Mouse (Mus musculus): ENCODE data around the gene Hivep3. TPM values are rescaled to one million over a fixed set of nuclear protein-coding genes. Genes with fewer than 3 reads are reported as not detected.

The Hivep3 gene
- polyA plus RNA-seq, 1 experiment from 2014 or later = 3.7 TPM

DNA sequence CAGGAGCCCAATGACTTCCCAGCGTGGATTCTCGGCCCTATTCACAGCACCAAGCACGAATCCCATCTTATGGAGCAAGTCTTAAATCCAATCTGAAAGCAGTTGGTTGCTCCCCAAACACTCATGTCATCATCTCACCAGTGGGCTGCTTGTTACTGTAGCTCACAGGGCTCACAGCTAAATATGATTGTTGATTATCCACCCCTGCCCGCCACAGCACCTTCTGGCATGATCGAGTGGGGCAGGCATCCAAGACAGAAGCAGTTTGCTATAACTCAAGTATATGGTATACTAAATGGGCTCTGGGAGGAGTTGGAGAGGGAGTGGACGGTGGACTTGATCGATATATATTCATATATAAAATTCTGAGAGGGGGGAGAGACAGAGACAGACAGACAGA is 146.7 kb downstream of the Hivep3 start:
- H3K4me2 ChIP-seq = no peak overlapping the region
- ATAC-seq (ENCODE audit: insufficient number of reproducible peaks, insufficient read depth, low FRiP score, low TSS enrichment, low read depth) = no peak
- H3K9me3 ChIP-seq = no peaks in the 10 kb centered on the region
- no peaks in the 10 kb centered on the region for H3K36me3 ChIP-seq
- no peaks in the 10 kb centered on the region for H3K27me3 ChIP-seq
- H3K4me3 ChIP-seq = no peak overlapping the region
- 89% methylated on average over 7 of the region's 7 CpGs for WGBS
- H3K9ac ChIP-seq = no peak overlapping the region
- no peaks in the 10 kb centered on the region for H3K4me1 ChIP-seq
- H3K27ac ChIP-seq = no peak overlapping the region

DNA sequence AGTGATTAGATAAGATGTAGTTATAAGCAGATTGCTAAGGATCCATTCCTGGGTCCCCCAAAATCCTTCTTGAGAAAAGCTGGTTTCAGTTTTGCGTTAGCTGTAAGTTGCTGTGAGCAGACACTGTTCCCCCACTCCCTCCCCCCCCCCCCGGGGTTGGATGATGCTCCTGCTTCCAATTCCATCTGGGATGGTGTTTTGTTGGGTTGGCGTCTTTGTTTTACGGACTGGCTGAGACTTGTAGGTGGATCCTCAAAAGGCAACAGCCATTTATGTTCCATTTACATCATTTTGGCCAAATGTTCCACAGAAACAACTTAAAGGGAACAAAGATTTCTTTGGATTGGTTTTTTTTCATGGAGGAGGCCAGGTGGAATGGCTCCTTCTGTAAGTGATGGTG is 147.7 kb downstream of the Hivep3 start:
- no peak for ATAC-seq (ENCODE audit: insufficient number of reproducible peaks, insufficient read depth, low FRiP score, low TSS enrichment, low read depth)
- 79% methylated on average over 4 of the region's 4 CpGs for WGBS

DNA sequence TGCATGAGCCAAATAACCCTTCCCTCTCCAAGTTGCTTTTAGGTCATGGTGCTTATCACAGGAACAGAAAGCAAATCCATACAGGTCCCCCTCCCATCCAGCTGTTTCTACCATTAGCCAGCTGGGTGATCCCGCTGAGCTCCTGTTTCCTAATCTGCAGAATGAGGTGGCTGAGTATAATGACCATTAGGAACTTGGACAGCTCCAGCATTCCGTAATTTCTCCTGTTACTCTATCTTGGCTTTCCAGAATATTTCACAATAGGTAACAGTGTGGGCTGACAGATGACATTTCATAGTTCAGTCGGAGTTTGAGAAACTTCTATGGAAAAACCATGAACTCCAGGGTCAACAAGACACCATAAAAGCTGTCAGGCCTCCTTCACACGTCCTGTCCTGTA is 148.8 kb downstream of the Hivep3 start:
- H3K27ac ChIP-seq = no peak overlapping the region
- H3K9ac ChIP-seq = no peak overlapping the region
- no peaks in the 10 kb centered on the region for H3K27me3 ChIP-seq
- no peak for ATAC-seq (ENCODE audit: insufficient number of reproducible peaks, insufficient read depth, low FRiP score, low TSS enrichment, low read depth)
- no peaks in the 10 kb centered on the region for H3K9me3 ChIP-seq
- no peaks in the 10 kb centered on the region for H3K4me1 ChIP-seq
- no peaks in the 10 kb centered on the region for H3K36me3 ChIP-seq
- no peak overlapping the region for H3K4me2 ChIP-seq
- no peak overlapping the region for H3K4me3 ChIP-seq
- 45% methylated on average over 4 of the region's 4 CpGs for WGBS

More for the DNA sequence above, 147.7 kb downstream of the Hivep3 start:
- Histone ChIP-seq H3K36me3 (no peaks in the 10 kb centered on the region), H3K4me3 (no peak overlapping the region), H3K27ac (no peak overlapping the region), H3K9ac (no peak overlapping the region), H3K9me3 (no peaks in the 10 kb centered on the region), H3K4me2 (no peak overlapping the region), H3K27me3 (no peaks in the 10 kb centered on the region), H3K4me1 (no peaks in the 10 kb centered on the region)

DNA sequence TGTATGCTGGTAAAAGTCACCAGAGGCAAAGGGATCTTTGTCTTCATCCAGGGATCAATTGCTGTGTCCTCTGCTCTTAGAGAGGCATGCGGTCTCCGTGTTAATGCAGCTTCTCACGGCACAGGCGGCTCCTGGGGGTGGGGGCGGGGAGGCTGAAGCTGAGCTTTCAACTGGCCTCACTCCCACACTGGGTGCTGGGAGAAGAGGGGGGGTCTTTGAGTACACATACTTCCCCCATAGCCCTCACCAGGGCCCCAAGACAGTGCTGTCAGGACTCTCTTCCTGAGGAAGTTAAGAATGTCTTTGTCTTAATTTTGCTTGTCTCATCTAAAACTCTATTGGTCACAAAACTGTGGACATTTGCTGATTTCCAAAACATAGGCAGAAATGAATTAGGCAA is 149.2 kb downstream of the Hivep3 start:
- Histone ChIP-seq H3K9ac (no peak overlapping the region), H3K9me3 (no peaks in the 10 kb centered on the region), H3K4me3 (no peak overlapping the region), H3K36me3 (no peaks in the 10 kb centered on the region), H3K4me1 (no peaks in the 10 kb centered on the region), H3K27ac (no peak overlapping the region), H3K27me3 (no peaks in the 10 kb centered on the region), H3K4me2 (no peak overlapping the region)
- WGBS = 44% methylated on average over 5 of the region's 5 CpGs
- no peak for ATAC-seq (ENCODE audit: insufficient number of reproducible peaks, insufficient read depth, low FRiP score, low TSS enrichment, low read depth)

DNA sequence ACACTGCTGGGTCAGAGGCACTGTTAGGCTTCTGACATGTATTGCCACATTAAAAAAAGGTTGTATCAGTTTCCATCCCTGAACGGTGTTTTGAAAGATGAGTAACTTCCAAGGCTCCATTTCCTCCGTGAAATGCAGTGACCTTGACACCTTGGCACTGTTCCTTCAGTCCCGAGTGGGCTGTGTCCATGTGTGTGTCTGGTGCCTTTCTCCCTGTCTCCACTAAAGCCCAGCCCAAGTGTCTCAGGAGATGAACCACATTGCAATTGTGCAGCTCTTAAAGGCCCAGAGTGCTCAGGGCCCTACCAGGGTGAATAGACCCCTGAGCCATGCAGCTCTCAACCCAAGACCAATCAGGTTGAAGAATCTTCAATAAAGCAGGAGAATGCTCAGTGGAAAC is 153.0 kb downstream of the Hivep3 start:
- no peak overlapping the region for H3K4me3 ChIP-seq
- no peaks in the 10 kb centered on the region for H3K27me3 ChIP-seq
- no peaks in the 10 kb centered on the region for H3K4me1 ChIP-seq
- no peak overlapping the region for H3K9ac ChIP-seq
- ATAC-seq (ENCODE audit: insufficient number of reproducible peaks, insufficient read depth, low FRiP score, low TSS enrichment, low read depth) = no peak
- H3K4me2 ChIP-seq = no peak overlapping the region
- H3K9me3 ChIP-seq = no peaks in the 10 kb centered on the region
- H3K27ac ChIP-seq = no peak overlapping the region
- no peaks in the 10 kb centered on the region for H3K36me3 ChIP-seq
- WGBS = 56% methylated on average over 3 of the region's 3 CpGs

DNA sequence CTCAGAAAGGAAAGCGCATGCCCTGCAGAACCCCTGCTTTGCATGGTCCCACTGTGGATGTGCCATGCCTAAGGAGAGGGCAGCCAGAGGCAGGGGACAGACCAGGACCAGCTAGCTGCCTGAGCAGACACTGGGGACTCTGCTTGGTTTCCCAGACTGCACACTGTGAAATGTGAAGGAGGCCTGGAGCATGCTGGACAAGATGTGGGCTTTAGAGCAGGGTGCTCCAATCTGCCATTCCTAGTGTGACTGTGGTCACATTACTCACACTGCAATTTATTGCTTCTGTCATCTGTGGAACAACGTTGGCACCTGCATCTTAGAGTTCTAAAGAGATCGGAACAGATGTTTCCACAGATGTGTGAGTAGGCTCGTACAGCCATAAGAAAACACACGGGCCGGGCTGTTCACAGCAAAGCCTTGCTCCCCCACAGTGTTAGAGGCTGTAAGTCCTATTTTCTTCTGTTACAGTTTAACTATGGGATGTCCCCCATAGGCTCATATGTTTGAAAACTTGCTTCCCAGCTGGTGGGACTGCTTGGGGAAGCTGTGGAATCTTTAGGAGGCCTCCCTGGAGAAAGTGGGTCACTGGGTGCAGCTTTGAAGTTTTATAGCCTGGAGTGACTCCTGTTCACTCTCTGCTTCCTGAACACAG is 154.1 kb downstream of the Hivep3 start:
- 79% methylated on average over 6 of the region's 6 CpGs for WGBS
- Histone ChIP-seq H3K27me3 (no peaks in the 10 kb centered on the region), H3K9me3 (no peaks in the 10 kb centered on the region), H3K4me2 (no peak overlapping the region), H3K4me1 (no peaks in the 10 kb centered on the region), H3K27ac (no peak overlapping the region), H3K36me3 (no peaks in the 10 kb centered on the region), H3K4me3 (no peak overlapping the region), H3K9ac (no peak overlapping the region)
- no peak for ATAC-seq (ENCODE audit: insufficient number of reproducible peaks, insufficient read depth, low FRiP score, low TSS enrichment, low read depth)

DNA sequence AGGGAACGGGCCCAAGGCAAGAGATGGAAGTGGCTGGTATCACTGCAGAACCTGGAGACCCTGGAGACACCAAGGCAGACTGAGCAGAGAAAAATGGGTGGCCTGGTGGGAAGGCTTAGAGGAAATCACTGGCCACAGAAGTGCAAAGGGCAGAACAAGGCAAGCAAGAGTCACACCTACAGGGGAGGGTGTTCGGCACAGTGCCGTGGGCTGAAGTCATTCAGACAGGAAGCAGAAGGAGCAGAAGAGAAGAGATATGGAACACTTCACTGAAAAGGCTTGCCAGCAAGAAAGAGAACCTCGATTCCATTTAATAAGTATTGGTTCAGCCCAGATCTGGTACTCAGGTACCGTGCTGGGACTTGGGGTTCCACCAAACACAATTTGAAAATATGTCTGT is 156.2 kb downstream of the Hivep3 start:
- H3K9me3 ChIP-seq = no peaks in the 10 kb centered on the region
- no peak for ATAC-seq (ENCODE audit: insufficient number of reproducible peaks, insufficient read depth, low FRiP score, low TSS enrichment, low read depth)
- no peaks in the 10 kb centered on the region for H3K36me3 ChIP-seq
- 81% methylated on average over 5 of the region's 5 CpGs for WGBS
- no peak overlapping the region for H3K4me2 ChIP-seq
- H3K27me3 ChIP-seq = no peaks in the 10 kb centered on the region
- no peak overlapping the region for H3K4me3 ChIP-seq
- no peak overlapping the region for H3K27ac ChIP-seq
- H3K4me1 ChIP-seq = no peaks in the 10 kb centered on the region
- no peak overlapping the region for H3K9ac ChIP-seq

DNA sequence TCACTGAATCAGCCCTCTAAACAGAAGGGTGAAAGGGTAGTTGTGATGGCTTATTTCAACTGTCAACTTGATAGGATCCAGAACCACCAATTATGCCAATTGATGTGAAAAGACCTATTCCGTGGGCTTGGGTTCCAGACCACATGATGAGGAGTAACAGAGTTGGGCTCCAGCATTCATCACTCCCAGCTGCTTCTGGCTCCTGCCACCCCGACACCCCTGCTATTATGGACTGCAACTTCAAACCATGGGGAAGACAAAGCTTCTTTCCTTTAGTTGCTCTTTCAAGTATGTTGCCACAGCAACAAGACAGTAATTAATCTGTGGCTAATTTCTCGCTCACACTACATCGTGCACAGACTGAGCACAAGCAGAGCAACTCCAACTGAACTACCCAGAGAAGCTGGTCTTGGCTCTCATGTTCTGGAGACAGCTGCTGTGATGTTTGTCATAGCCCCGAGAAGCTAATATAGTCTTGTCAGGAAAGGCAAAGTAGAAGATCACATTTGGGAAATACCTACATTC is 159.7 kb downstream of the Hivep3 start:
- WGBS = 63% methylated on average over 5 of the region's 5 CpGs
- ATAC-seq (ENCODE audit: insufficient number of reproducible peaks, insufficient read depth, low FRiP score, low TSS enrichment, low read depth) = no peak
- Histone ChIP-seq H3K4me1 (no peaks in the 10 kb centered on the region), H3K9me3 (no peaks in the 10 kb centered on the region), H3K4me3 (no peak overlapping the region), H3K27me3 (no peaks in the 10 kb centered on the region), H3K4me2 (no peak overlapping the region), H3K9ac (no peak overlapping the region), H3K27ac (no peak overlapping the region), H3K36me3 (no peaks in the 10 kb centered on the region)

DNA sequence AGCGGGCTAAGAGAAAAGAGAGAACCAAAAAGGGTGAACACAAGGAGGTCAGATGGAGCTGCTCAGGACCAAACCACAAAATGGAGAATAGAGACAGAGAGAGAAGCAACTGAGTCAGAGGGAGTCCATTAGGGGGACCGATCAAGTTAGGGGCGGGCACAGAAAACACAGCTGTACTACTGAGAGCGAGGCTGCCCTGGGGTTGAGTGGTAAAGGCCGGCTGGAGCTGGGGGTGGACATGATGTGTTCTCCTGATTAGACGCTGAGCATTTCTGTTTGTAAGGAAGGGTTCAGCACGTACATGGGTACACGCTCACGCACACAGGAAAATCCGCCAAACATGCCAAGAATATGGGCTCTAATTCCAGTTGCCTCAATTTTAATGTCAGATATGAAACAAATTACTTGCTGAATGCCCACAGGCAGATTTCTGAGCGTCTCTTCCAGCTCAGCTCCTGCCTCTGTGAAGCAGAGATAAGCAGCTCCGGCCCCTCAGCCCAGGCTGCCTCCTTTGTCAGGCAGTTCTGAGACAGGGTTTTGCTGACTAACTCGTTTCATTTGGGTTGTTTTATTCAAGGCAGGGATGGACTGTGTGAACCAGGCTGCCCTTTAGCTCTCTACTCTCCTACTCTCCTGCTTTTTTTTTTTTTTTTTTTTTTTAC is 161.3 kb downstream of the Hivep3 start:
- Histone ChIP-seq H3K4me1 (no peaks in the 10 kb centered on the region), H3K9ac (no peak overlapping the region), H3K9me3 (no peaks in the 10 kb centered on the region), H3K4me3 (no peak overlapping the region), H3K4me2 (no peak overlapping the region), H3K27ac (no peak overlapping the region), H3K36me3 (no peaks in the 10 kb centered on the region), H3K27me3 (no peaks in the 10 kb centered on the region)
- ATAC-seq (ENCODE audit: insufficient number of reproducible peaks, insufficient read depth, low FRiP score, low TSS enrichment, low read depth) = no peak
- 60% methylated on average over 13 of the region's 13 CpGs for WGBS

DNA sequence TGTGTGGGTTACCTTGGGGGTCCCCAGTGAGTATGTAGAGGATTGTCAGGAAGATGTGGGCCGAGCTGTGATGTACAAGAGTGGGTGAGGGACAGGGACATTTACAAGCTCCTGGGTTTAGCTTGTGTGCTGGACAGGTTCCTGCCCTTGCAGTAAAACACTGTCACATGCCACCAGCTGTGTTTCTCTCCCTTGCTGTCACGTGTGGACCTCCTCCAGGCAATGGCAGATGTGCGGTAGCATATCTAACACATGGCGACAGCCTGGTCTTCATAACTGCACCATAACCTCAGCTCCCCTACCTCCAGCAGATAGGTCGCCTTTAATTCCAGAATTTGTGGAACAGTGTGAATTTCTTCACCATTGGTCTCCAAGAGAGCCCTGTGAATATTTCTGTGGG is 161.9 kb downstream of the Hivep3 start:
- no peaks in the 10 kb centered on the region for H3K36me3 ChIP-seq
- no peaks in the 10 kb centered on the region for H3K27me3 ChIP-seq
- no peaks in the 10 kb centered on the region for H3K9me3 ChIP-seq
- WGBS = 69% methylated on average over 5 of the region's 5 CpGs
- no peak overlapping the region for H3K4me3 ChIP-seq
- ATAC-seq (ENCODE audit: insufficient number of reproducible peaks, insufficient read depth, low FRiP score, low TSS enrichment, low read depth) = no peak
- H3K27ac ChIP-seq = no peak overlapping the region
- no peaks in the 10 kb centered on the region for H3K4me1 ChIP-seq
- no peak overlapping the region for H3K4me2 ChIP-seq
- H3K9ac ChIP-seq = no peak overlapping the region

DNA sequence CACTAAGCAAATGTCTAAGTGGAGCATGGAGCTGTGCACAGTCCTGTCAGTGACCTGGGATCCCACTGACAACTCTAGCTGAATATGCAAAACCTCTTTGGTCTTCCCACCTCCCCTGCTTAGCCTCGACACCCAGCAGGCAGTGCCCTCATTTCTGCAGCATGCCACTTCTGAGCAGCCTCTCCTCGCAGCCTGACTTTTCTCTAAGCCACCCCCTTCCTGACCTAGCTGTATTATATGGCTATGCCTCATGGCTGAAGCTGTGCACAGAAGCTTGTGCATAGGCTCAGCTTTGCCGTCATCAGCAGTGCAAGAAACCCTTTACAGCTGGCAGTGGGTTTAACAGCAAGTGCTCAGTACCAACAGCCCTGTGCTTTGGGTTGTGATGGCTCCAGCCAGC is 163.0 kb downstream of the Hivep3 start:
- Histone ChIP-seq H3K9ac (no peak overlapping the region), H3K4me1 (no peaks in the 10 kb centered on the region), H3K36me3 (no peaks in the 10 kb centered on the region), H3K27me3 (no peaks in the 10 kb centered on the region), H3K27ac (no peak overlapping the region), H3K9me3 (no peaks in the 10 kb centered on the region), H3K4me3 (no peak overlapping the region), H3K4me2 (no peak overlapping the region)
- WGBS = 70% methylated on average over 3 of the region's 3 CpGs
- no peak for ATAC-seq (ENCODE audit: insufficient number of reproducible peaks, insufficient read depth, low FRiP score, low TSS enrichment, low read depth)

DNA sequence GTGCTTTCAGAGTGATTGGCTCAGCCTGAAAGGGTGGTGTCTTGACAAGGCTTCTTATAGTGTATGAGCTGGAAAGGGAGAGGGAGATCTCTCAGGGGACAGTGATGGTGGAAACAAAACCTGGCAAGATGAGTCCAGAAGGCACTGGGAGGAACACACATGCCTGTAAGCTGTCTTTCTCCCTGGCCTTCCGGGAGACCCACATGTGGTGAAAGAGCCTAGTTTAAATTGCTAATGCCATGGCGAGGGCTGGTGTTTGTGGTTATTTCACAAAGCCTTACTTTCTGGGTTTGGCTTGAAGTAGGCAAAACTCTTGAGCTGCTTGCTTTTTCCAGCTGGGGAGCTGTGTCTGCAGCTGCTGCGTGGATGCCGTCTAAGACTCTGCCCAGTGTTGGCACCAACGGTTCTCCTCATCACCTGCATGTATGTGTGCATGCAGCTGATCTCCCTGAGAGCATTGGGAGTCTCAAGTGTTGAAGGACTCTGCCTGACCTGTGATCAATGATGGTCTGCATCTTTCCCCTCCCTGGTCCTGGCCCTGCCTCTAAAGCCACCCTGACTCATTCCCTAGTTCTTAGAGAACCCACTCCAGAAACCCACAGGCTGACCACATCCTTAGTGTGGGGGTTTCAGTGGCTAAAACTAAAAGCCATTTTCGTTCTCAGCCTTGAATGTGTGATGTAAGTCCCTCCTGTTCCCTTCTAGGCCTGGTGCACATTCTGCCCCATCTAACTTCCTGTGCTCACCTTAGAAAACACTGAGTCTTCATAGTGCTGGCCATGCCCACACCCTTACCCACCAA is 163.7 kb downstream of the Hivep3 start:
- no peaks in the 10 kb centered on the region for H3K36me3 ChIP-seq
- 60% methylated on average over 6 of the region's 6 CpGs for WGBS
- no peaks in the 10 kb centered on the region for H3K27me3 ChIP-seq
- H3K4me1 ChIP-seq = no peaks in the 10 kb centered on the region
- no peak overlapping the region for H3K4me3 ChIP-seq
- no peak overlapping the region for H3K9ac ChIP-seq
- no peaks in the 10 kb centered on the region for H3K9me3 ChIP-seq
- no peak overlapping the region for H3K27ac ChIP-seq
- ATAC-seq (ENCODE audit: insufficient number of reproducible peaks, insufficient read depth, low FRiP score, low TSS enrichment, low read depth) = no peak; the same call in 1 of the 2 replicates
- H3K4me2 ChIP-seq = no peak overlapping the region
